Mouse (Mus musculus): ENCODE data around the gene Aar2. TPM values are rescaled to one million over a fixed set of nuclear protein-coding genes. Genes with fewer than 3 reads are reported as not detected.
A peak's percentile ranks its signal among the peaks of the same experiment; 100 is the strongest.

The Aar2 gene
- polyA plus RNA-seq, 1 experiment from 2014 or later, result 44.8 TPM

GRCm38 (mm10) chr2:156524078-156524477, 23.3 kb upstream of the Aar2 start:
- H3K4me1 ChIP-seq (replicated peaks), result no peaks in the 10 kb centered on the region
- H3K27ac ChIP-seq (replicated peaks), result no peak overlapping the region
- no peak overlapping the region for H3K4me2 ChIP-seq
- H3K36me3 ChIP-seq, result peaks cover 61% of the 10 kb centered on the region
- H3K4me3 ChIP-seq, result no peak overlapping the region
- no peaks in the 10 kb centered on the region for H3K27me3 ChIP-seq
- 36% methylated on average over 3 of the region's 3 CpGs for WGBS
- no peak overlapping the region for H3K9ac ChIP-seq
- H3K9me3 ChIP-seq, result no peaks in the 10 kb centered on the region
- no peak for ATAC-seq (ENCODE audit: low read depth)

GRCm38 (mm10) chr2:156529726-156530125, 17.7 kb upstream of the Aar2 start:
- ATAC-seq (ENCODE audit: low read depth), result no peak

GRCm38 (mm10) chr2:156533160-156533559, 14.2 kb upstream of the Aar2 start:
- 89% methylated on average over 2 of the region's 2 CpGs for whole genome bisulfite sequencing

More at GRCm38 (mm10) chr2:156529726-156530125, 17.7 kb upstream of the Aar2 start:
- Histone ChIP-seq H3K27me3 (no peaks in the 10 kb centered on the region), H3K36me3 (peaks cover 45% of the 10 kb centered on the region), H3K27ac (replicated peaks) (no peak overlapping the region), H3K4me2 (no peak overlapping the region), H3K9ac (no peak overlapping the region), H3K4me3 (no peak overlapping the region), H3K4me1 (replicated peaks) (no peaks in the 10 kb centered on the region), H3K9me3 (no peaks in the 10 kb centered on the region)
- 62% methylated on average over 2 of the region's 2 CpGs for WGBS

GRCm38 (mm10) chr2:156538817-156539555, 8.4 kb upstream of the Aar2 start:
- H3K9me3 ChIP-seq, result no peaks in the 10 kb centered on the region
- H3K9ac ChIP-seq, result no peak overlapping the region
- 89% methylated on average over 7 of the region's 7 CpGs for WGBS
- H3K4me2 ChIP-seq, result no peak overlapping the region
- H3K27ac ChIP-seq (replicated peaks), result no peak overlapping the region
- ATAC-seq (ENCODE audit: low read depth), result no peak
- H3K4me3 ChIP-seq, result no peak overlapping the region
- H3K4me1 ChIP-seq (replicated peaks), result no peaks in the 10 kb centered on the region
- H3K36me3 ChIP-seq, result peaks cover 63% of the 10 kb centered on the region
- no peaks in the 10 kb centered on the region for H3K27me3 ChIP-seq

More at GRCm38 (mm10) chr2:156533160-156533559, 14.2 kb upstream of the Aar2 start:
- H3K36me3 ChIP-seq, result peaks cover 45% of the 10 kb centered on the region
- no peaks in the 10 kb centered on the region for H3K9me3 ChIP-seq
- no peak overlapping the region for H3K27ac ChIP-seq (replicated peaks)
- no peak overlapping the region for H3K4me2 ChIP-seq
- no peak for ATAC-seq (ENCODE audit: low read depth)
- no peaks in the 10 kb centered on the region for H3K4me1 ChIP-seq (replicated peaks)
- H3K27me3 ChIP-seq, result no peaks in the 10 kb centered on the region
- H3K9ac ChIP-seq, result no peak overlapping the region
- no peak overlapping the region for H3K4me3 ChIP-seq

- WGBS, result 86% methylated on average over 7 of the region's 7 CpGs
- Histone ChIP-seq H3K27me3 (no peaks in the 10 kb centered on the region), H3K4me2 (no peak overlapping the region), H3K9me3 (no peaks in the 10 kb centered on the region), H3K36me3 (peaks cover 51% of the 10 kb centered on the region), H3K4me1 (replicated peaks) (no peaks in the 10 kb centered on the region), H3K4me3 (no peak overlapping the region), H3K27ac (replicated peaks) (no peak overlapping the region), H3K9ac (no peak overlapping the region)
- no peak for ATAC-seq (ENCODE audit: low read depth)
Observed at GRCm38 (mm10) chr2:156540991-156541390, 6.4 kb upstream of the Aar2 start.

- no peaks in the 10 kb centered on the region for H3K9me3 ChIP-seq
- ATAC-seq (ENCODE audit: low read depth), result no peak
- H3K4me3 ChIP-seq, result no peak overlapping the region
- no peak overlapping the region for H3K9ac ChIP-seq
- H3K36me3 ChIP-seq, result peaks cover 38% of the 10 kb centered on the region
- no peaks in the 10 kb centered on the region for H3K27me3 ChIP-seq
- WGBS, result 80% methylated on average over 8 of the region's 8 CpGs
- peaks cover 8% of the 10 kb centered on the region for H3K4me1 ChIP-seq (replicated peaks)
- no peak overlapping the region for H3K27ac ChIP-seq (replicated peaks)
- no peak overlapping the region for H3K4me2 ChIP-seq
Observed at GRCm38 (mm10) chr2:156542410-156542809, 5.0 kb upstream of the Aar2 start.

GRCm38 (mm10) chr2:156543804-156544203, 3.6 kb upstream of the Aar2 start:
- 72% methylated on average over 3 of the region's 3 CpGs for WGBS
- no peak for ATAC-seq (ENCODE audit: low read depth)

GRCm38 (mm10) chr2:156552421-156552820, 5.0 kb downstream of the Aar2 start:
- 91% methylated on average over 4 of the region's 4 CpGs for WGBS
- peaks cover 18% of the 10 kb centered on the region for H3K4me1 ChIP-seq (replicated peaks)
- no peak for ATAC-seq (ENCODE audit: low read depth)
- H3K4me3 ChIP-seq, result no peak overlapping the region
- peaks cover 54% of the 10 kb centered on the region for H3K36me3 ChIP-seq
- no peak overlapping the region for H3K9ac ChIP-seq
- no peaks in the 10 kb centered on the region for H3K9me3 ChIP-seq
- no peak overlapping the region for H3K27ac ChIP-seq (replicated peaks)
- H3K27me3 ChIP-seq, result no peaks in the 10 kb centered on the region
- H3K4me2 ChIP-seq, result no peak overlapping the region

More at GRCm38 (mm10) chr2:156543804-156544203, 3.6 kb upstream of the Aar2 start:
- no peak overlapping the region for H3K27ac ChIP-seq (replicated peaks)
- peaks cover 18% of the 10 kb centered on the region for H3K4me1 ChIP-seq (replicated peaks)
- peaks cover 27% of the 10 kb centered on the region for H3K36me3 ChIP-seq
- no peaks in the 10 kb centered on the region for H3K9me3 ChIP-seq
- no peak overlapping the region for H3K4me3 ChIP-seq
- no peak overlapping the region for H3K9ac ChIP-seq
- H3K27me3 ChIP-seq, result no peaks in the 10 kb centered on the region
- no peak overlapping the region for H3K4me2 ChIP-seq

GRCm38 (mm10) chr2:156561808-156562207, 14.4 kb downstream of the Aar2 start:
- Histone ChIP-seq H3K27me3 (no peaks in the 10 kb centered on the region), H3K36me3 (peaks cover 57% of the 10 kb centered on the region), H3K4me3 (no peak overlapping the region), H3K27ac (replicated peaks) (no peak overlapping the region), H3K9me3 (no peaks in the 10 kb centered on the region), H3K4me2 (no peak overlapping the region), H3K4me1 (replicated peaks) (no peaks in the 10 kb centered on the region), H3K9ac (no peak overlapping the region)
- ATAC-seq (ENCODE audit: low read depth), result no peak
- WGBS, result 92% methylated on average over 2 of the region's 2 CpGs

GRCm38 (mm10) chr2:156563557-156563956, 16.2 kb downstream of the Aar2 start:
- 0 out of 2 replicates have a peak, but pooled peaks have one; percentile 47 for ATAC-seq (ENCODE audit: low read depth)
- no peaks in the 10 kb centered on the region for H3K9me3 ChIP-seq
- H3K27me3 ChIP-seq, result no peaks in the 10 kb centered on the region
- H3K36me3 ChIP-seq, result peaks cover 57% of the 10 kb centered on the region
- 86% methylated on average over 5 of the region's 5 CpGs for WGBS
- no peak overlapping the region for H3K4me2 ChIP-seq
- H3K9ac ChIP-seq, result no peak overlapping the region
- H3K4me3 ChIP-seq, result no peak overlapping the region
- no peaks in the 10 kb centered on the region for H3K4me1 ChIP-seq (replicated peaks)
- no peak overlapping the region for H3K27ac ChIP-seq (replicated peaks)

- ATAC-seq (ENCODE audit: low read depth), result no peak
- H3K4me3 ChIP-seq, result no peak overlapping the region
- H3K27me3 ChIP-seq, result no peaks in the 10 kb centered on the region
- no peaks in the 10 kb centered on the region for H3K9me3 ChIP-seq
- no peak overlapping the region for H3K9ac ChIP-seq
- H3K36me3 ChIP-seq, result peaks cover 52% of the 10 kb centered on the region
- H3K4me2 ChIP-seq, result no peak overlapping the region
- no peaks in the 10 kb centered on the region for H3K4me1 ChIP-seq (replicated peaks)
- WGBS, result 78% methylated on average over 2 of the region's 2 CpGs
- no peak overlapping the region for H3K27ac ChIP-seq (replicated peaks)
Observed at GRCm38 (mm10) chr2:156566512-156566911, 19.1 kb downstream of the Aar2 start.

- no peak for ATAC-seq (ENCODE audit: low read depth)
- Histone ChIP-seq H3K36me3 (peaks cover 52% of the 10 kb centered on the region), H3K4me1 (replicated peaks) (no peaks in the 10 kb centered on the region), H3K27me3 (no peaks in the 10 kb centered on the region), H3K27ac (replicated peaks) (no peak overlapping the region), H3K9me3 (no peaks in the 10 kb centered on the region), H3K4me2 (no peak overlapping the region), H3K9ac (no peak overlapping the region), H3K4me3 (no peak overlapping the region)
- 92% methylated on average over 7 of the region's 7 CpGs for WGBS
Observed at GRCm38 (mm10) chr2:156568647-156569046, 21.3 kb downstream of the Aar2 start.

- Histone ChIP-seq H3K4me3 (no peak overlapping the region), H3K27ac (replicated peaks) (no peak overlapping the region), H3K36me3 (peaks cover 52% of the 10 kb centered on the region), H3K27me3 (no peaks in the 10 kb centered on the region), H3K9me3 (no peaks in the 10 kb centered on the region), H3K4me2 (no peak overlapping the region), H3K9ac (no peak overlapping the region), H3K4me1 (replicated peaks) (no peaks in the 10 kb centered on the region)
- ATAC-seq (ENCODE audit: low read depth), result no peak
- WGBS, result 92% methylated on average over 3 of the region's 3 CpGs
Observed at GRCm38 (mm10) chr2:156569261-156569660, 21.9 kb downstream of the Aar2 start.

Data from neural tube, embryonic 13.5 days (tissue).